Mouse (Mus musculus) heart, embryonic 16.5 days (tissue): ENCODE measurements around the gene Hsd17b6. TPM values are rescaled to one million over a fixed set of nuclear protein-coding genes. Genes with fewer than 3 reads are reported as not detected.

Source experiments
- ATAC-seq: fragments of 200-750 bp; cut with Nextera tagmentation; replicated peaks from 2 replicates; pipeline ENCODE4 v1.8.0; 2017; ENCODE audit warnings: moderate number of reproducible peaks; ENCODE audit not compliant: insufficient read depth, low FRiP score; ENCODE audit errors: extremely low read depth
- H3K27ac ChIP-seq: fragments of 300-500 bp; sonication (generic); 2 replicates; pipeline ENCODE4 v1.5.1; 2014; ENCODE audit warnings: mild to moderate bottlenecking, low read length, control low read depth, moderate library complexity
- H3K27me3 ChIP-seq: fragments of 300-500 bp; sonication (generic); 2 replicates; pipeline ENCODE4 v1.6.1; 2014; ENCODE audit warnings: low read length, mixed read lengths; ENCODE audit not compliant: control insufficient read depth, insufficient read depth
- H3K36me3 ChIP-seq: fragments of 300-500 bp; sonication (generic); 2 replicates; pipeline ENCODE4 v1.6.1; 2014; ENCODE audit not compliant: control insufficient read depth, insufficient read depth
- H3K4me1 ChIP-seq: fragments of 300-500 bp; sonication (generic); 2 replicates; pipeline ENCODE4 v1.6.1; 2014; ENCODE audit warnings: low read length, mixed read lengths; ENCODE audit not compliant: control insufficient read depth, insufficient read depth
- H3K4me2 ChIP-seq: fragments of 300-500 bp; sonication (generic); 2 replicates; pipeline ENCODE4 v1.6.1; 2014; ENCODE audit warnings: low read depth, mild to moderate bottlenecking, control low read depth, low read length
- H3K4me3 ChIP-seq: fragments of 300-500 bp; sonication (generic); 2 replicates; pipeline ENCODE4 v1.5.1; 2014; ENCODE audit warnings: mild to moderate bottlenecking, control low read depth, low read length
- H3K9ac ChIP-seq: fragments of 300-500 bp; sonication (generic); 2 replicates; pipeline ENCODE4 v1.6.1; 2014; ENCODE audit warnings: low read length, control low read depth
- H3K9me3 ChIP-seq: fragments of 300-500 bp; sonication (generic); replicated peaks from 2 replicates; pipeline ENCODE4 v1.6.1; 2016; ENCODE audit warnings: low read length; ENCODE audit not compliant: control insufficient read depth
- WGBS: fragments of 180-500 bp; shearing (Covaris S2); extraction: QIAGEN DNeasy Blood & Tissue Kit; methylation state at CpG from one replicate; pipeline ENCODE4 v1.1.7; 2014; 5-methylcytosine and 5-hydroxymethylcytosine counted together
- polyA plus RNA-seq: library from polyadenylated mRNA; unstranded; fragments of >200 nt; fragmentation: Nextera tagmentation; extraction: Ambion mirVana; gene quantifications from 2 replicates; pipeline ENCODE4 v1.2.1, GENCODE M21; 2015

Hsd17b6 gene
- polyA plus RNA-seq, 1 experiment from 2014 or later: not detected

GRCm38 (mm10) chr10:127985601-127986000 lies 21.8 kb downstream of the Hsd17b6 start:
- WGBS: 77% methylated on average over 8 of the region's 8 CpGs
- Histone ChIP-seq H3K36me3 (no peaks in the 10 kb centered on the region), H3K4me1 (no peaks in the 10 kb centered on the region), H3K27ac (no peak overlapping the region), H3K9me3 (peaks cover 3% of the 10 kb centered on the region; the same call in 1 of the 2 replicates), H3K27me3 (no peaks in the 10 kb centered on the region), H3K4me3 (no peak overlapping the region), H3K4me2 (no peak overlapping the region), H3K9ac (no peak overlapping the region)
- ATAC-seq: no peak

GRCm38 (mm10) chr10:127984650-127985049 lies 22.8 kb downstream of the Hsd17b6 start:
- no peak for ATAC-seq
- no peaks in the 10 kb centered on the region for H3K36me3 ChIP-seq

GRCm38 (mm10) chr10:127975503-127975902 lies 31.9 kb downstream of the Hsd17b6 start:
- Histone ChIP-seq H3K4me1 (no peaks in the 10 kb centered on the region), H3K27ac (no peak overlapping the region), H3K4me3 (no peak overlapping the region), H3K4me2 (no peak overlapping the region), H3K9ac (no peak overlapping the region), H3K27me3 (no peaks in the 10 kb centered on the region), H3K36me3 (no peaks in the 10 kb centered on the region), H3K9me3 (peaks cover 2% of the 10 kb centered on the region; the same call in 1 of the 2 replicates)
- no peak for ATAC-seq
- 14% methylated on average over 1 of the region's 1 CpGs for WGBS

More at GRCm38 (mm10) chr10:127984650-127985049, 22.8 kb downstream of the Hsd17b6 start:
- Histone ChIP-seq H3K4me2 (no peak overlapping the region), H3K4me3 (no peak overlapping the region), H3K9ac (no peak overlapping the region), H3K4me1 (no peaks in the 10 kb centered on the region), H3K27ac (no peak overlapping the region), H3K9me3 (peaks cover 3% of the 10 kb centered on the region; the same call in 1 of the 2 replicates), H3K27me3 (no peaks in the 10 kb centered on the region)
- WGBS: 74% methylated on average over 5 of the region's 5 CpGs

- H3K9ac ChIP-seq: no peak overlapping the region
- no peaks in the 10 kb centered on the region for H3K27me3 ChIP-seq
- no peaks in the 10 kb centered on the region for H3K36me3 ChIP-seq
- H3K27ac ChIP-seq: no peak overlapping the region
- no peak overlapping the region for H3K4me3 ChIP-seq
- H3K9me3 ChIP-seq: peaks cover 2% of the 10 kb centered on the region; the same call in 1 of the 2 replicates
- ATAC-seq: no peak
- WGBS: 72% methylated on average over 3 of the region's 3 CpGs
- H3K4me1 ChIP-seq: no peaks in the 10 kb centered on the region
- H3K4me2 ChIP-seq: no peak overlapping the region
These were observed 33.3 kb downstream of the Hsd17b6 start for GRCm38 (mm10) chr10:127974062-127974461.

- no peak overlapping the region for H3K4me3 ChIP-seq
- H3K36me3 ChIP-seq: no peaks in the 10 kb centered on the region
- WGBS: 57% methylated on average over 3 of the region's 3 CpGs
- H3K9me3 ChIP-seq: peaks cover 2% of the 10 kb centered on the region; the same call in 1 of the 2 replicates
- no peak overlapping the region for H3K9ac ChIP-seq
- no peaks in the 10 kb centered on the region for H3K27me3 ChIP-seq
- H3K4me1 ChIP-seq: no peaks in the 10 kb centered on the region
- no peak overlapping the region for H3K4me2 ChIP-seq
- no peak for ATAC-seq
- no peak overlapping the region for H3K27ac ChIP-seq
These were observed 36.3 kb downstream of the Hsd17b6 start for GRCm38 (mm10) chr10:127971135-127971534.

- Histone ChIP-seq H3K9ac (no peak overlapping the region), H3K4me2 (no peak overlapping the region), H3K4me1 (no peaks in the 10 kb centered on the region), H3K27me3 (no peaks in the 10 kb centered on the region), H3K36me3 (no peaks in the 10 kb centered on the region), H3K9me3 (peaks cover 2% of the 10 kb centered on the region; the same call in 1 of the 2 replicates), H3K27ac (no peak overlapping the region), H3K4me3 (no peak overlapping the region)
- no peak for ATAC-seq
- 58% methylated on average over 3 of the region's 3 CpGs for WGBS
These were observed 37.0 kb downstream of the Hsd17b6 start for GRCm38 (mm10) chr10:127970359-127970831.

- Histone ChIP-seq H3K4me3 (no peak overlapping the region), H3K36me3 (no peaks in the 10 kb centered on the region), H3K4me1 (peaks cover 3% of the 10 kb centered on the region; the same call in 1 of the 2 replicates), H3K4me2 (no peak overlapping the region), H3K27ac (no peak overlapping the region), H3K27me3 (no peaks in the 10 kb centered on the region), H3K9ac (no peak overlapping the region), H3K9me3 (peaks cover 2% of the 10 kb centered on the region; the same call in 1 of the 2 replicates)
- ATAC-seq: no peak
- 54% methylated on average over 4 of the region's 4 CpGs for WGBS
These were observed 37.6 kb downstream of the Hsd17b6 start for GRCm38 (mm10) chr10:127969820-127970219.

- Histone ChIP-seq H3K36me3 (no peaks in the 10 kb centered on the region), H3K27me3 (no peaks in the 10 kb centered on the region), H3K4me2 (no peak overlapping the region), H3K4me1 (peaks cover 5% of the 10 kb centered on the region; the same call in 1 of the 2 replicates), H3K9me3 (no peaks in the 10 kb centered on the region), H3K9ac (no peak overlapping the region), H3K4me3 (no peak overlapping the region), H3K27ac (no peak overlapping the region)
- WGBS: 85% methylated on average over 6 of the region's 6 CpGs
- no peak for ATAC-seq
These were observed 40.9 kb downstream of the Hsd17b6 start for GRCm38 (mm10) chr10:127966506-127966905.

GRCm38 (mm10) chr10:127964004-127964403 lies 43.4 kb downstream of the Hsd17b6 start:
- WGBS: 47% methylated on average over 3 of the region's 3 CpGs
- H3K9ac ChIP-seq: no peak overlapping the region
- peaks cover 5% of the 10 kb centered on the region; the same call in 1 of the 2 replicates for H3K4me1 ChIP-seq
- H3K27ac ChIP-seq: no peak overlapping the region
- no peaks in the 10 kb centered on the region for H3K9me3 ChIP-seq
- H3K4me3 ChIP-seq: no peak overlapping the region
- no peak overlapping the region for H3K4me2 ChIP-seq
- H3K27me3 ChIP-seq: no peaks in the 10 kb centered on the region
- H3K36me3 ChIP-seq: no peaks in the 10 kb centered on the region
- ATAC-seq: no peak
